Mouse (Mus musculus) embryo, embryonic 11.5 days (tissue): Measurements from ENCODE around the gene Ckmt2.

Source experiments
- DNase-seq: peaks from one replicate; pipeline ENCODE4 v3.0.0-alpha.2; 2012; ENCODE audit warnings: low read depth, low spot score

The Ckmt2 gene

GRCm38 (mm10) chr13:91873734-91874329, 2.9 kb downstream of the Ckmt2 start:
- no peak for DNase-seq

DNA sequence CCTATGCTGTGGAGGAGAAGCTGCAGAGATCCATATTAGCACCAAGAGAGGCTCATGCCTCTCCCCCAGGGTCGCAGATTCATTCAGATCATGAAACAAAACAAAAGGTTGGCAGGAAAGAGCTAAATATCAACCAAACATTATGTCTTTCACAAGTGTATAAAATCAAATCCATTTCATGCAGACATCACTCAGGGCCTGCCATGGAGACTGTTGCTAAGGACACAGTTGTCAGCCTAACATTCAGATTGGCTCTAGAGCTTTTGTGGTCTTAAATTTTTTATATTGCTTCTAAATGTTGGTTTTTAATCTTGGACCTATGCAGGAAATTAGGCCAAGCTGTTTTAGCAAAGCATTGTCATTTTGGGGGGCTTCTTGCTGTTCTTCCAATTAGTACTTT, 8.1 kb downstream of the Ckmt2 start:
- no peak for DNase-seq

DNA sequence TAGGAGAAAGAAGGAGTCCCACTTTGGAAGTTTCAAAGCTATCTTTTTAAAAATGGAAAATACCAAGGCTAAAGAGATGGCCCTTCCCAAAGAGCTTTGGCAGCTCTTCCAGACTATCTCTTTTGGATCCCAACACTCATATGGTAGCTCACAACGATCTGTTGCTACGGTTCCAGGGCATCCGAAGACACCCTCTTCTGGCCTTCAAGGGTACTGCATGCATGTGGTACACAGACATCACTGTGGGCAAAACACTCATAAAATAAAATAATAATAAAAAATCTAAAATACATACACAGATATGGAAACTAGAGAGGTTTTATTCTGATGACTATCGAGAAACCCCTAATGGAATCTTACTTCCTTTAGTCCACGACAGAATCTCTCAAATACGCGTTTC, 17.9 kb downstream of the Ckmt2 start:
- no peak for DNase-seq

DNA sequence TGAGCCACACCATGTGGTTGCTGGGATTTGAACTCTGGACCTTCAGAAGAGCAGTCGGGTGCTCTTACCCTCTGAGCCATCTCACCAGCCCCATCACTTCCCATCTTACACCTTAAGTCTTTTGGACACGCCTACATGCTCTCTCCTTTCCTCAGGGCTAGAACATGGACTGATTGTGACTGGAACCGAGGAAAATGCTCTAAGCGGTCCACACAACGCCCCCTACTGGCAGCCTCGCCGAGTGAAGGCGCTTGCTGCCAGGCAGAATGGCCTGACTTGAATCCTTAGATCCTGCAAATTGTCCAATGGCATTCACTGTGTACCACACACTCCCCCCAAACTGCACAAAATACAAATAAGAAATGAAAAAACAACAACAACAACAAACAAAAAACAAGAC, 19.3 kb downstream of the Ckmt2 start:
- DNase-seq = no peak

GRCm38 (mm10) chr13:91854412-91854811, 22.3 kb downstream of the Ckmt2 start:
- no peak for DNase-seq

DNA sequence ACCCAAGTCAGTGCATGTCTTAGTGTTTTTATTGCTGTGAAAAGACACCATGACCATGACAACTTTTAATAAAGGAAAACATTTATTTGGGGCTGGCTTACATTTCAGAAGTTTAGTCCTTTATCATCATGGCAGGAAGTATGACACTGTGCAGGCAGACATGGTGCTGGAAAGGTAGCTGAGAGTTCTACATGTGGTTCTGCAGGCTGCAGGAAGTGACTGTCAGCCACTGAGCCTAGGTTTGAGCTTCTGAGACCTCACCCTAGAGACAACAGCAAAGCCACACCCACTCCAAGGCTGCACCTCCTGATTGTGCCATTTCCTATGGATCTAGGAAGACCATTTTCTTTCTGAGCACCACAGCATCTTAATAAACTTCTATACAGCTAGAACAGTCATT, 48.8 kb downstream of the Ckmt2 start:
- DNase-seq = no peak

DNA sequence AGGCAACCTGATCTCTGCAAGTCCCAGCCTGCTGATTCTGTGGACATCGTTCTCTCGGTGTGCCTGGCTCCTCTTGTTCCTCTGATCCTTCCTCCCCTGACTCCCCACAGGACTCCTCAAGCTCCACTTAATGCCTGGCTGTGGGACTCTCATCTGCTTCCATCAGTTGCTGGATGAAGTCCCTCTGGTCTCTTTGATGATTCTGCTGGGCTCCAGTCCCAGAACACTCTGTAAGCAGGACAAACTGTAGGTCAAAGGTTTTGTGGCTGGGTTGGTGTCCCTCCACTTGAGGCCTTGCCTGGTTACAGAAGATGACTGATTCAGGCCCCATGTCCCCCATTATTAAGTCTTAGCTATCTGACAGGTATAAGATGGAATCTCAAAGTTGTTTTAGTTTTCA, 50.6 kb downstream of the Ckmt2 start:
- DNase-seq = no peak

GRCm38 (mm10) chr13:91824845-91825550, 51.7 kb downstream of the Ckmt2 start:
- no peak for DNase-seq

DNA sequence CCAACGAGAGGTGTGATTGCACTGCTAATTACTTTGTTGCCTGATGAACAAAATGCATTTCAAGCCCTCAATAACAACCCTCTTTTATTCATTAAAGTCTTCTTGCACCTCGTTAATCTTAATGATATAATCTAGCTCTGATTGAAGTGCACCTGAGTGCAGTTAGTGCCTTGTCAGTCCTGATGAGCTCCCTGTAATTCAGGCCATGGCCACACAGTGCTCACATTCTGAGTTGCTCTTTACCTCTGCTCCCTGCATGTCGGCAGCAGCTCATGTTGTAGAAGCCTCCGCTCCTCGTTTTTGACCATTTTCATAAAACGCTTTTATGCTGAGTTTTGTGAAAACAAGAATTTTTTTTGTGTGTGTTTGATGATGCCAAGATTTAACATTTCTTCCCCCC, 53.0 kb downstream of the Ckmt2 start:
- no peak for DNase-seq

DNA sequence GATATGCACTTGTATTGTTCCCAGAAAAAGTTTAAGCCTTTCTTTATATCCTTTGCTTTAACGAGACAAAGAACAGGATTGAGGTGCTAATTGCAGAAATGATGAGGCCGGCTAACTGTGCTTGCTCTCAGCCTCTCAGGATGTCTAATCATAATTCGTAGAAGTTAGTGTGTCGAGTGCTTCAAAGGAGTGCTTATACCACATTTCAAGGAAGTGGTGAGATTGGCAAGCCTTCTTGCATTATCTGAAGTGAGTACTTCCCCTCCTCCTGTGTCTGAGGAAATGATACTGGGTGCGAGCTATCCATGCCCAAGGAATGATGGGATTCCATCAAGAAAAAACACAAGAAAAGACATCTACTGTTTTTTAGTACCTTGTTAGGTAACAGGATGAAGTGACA, 62.0 kb downstream of the Ckmt2 start:
- no peak for DNase-seq

DNA sequence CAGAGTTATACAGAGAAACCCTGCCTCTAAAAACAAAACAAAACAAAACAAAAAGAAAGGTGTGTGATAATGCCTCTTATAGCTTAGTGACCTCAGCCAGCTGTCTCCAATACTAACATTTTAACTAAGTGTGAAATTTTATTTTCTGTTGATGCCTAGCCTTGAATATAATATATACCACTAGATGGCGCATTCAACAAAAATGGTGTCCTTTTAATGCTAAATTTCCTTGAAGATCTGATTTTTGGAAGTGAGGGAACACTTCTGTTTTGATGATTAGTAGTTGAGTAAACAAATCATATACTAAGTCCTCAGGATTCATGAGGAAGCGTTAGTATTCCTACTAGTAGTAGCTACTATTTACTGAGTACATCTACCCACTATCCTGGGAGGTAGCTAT, 67.2 kb downstream of the Ckmt2 start:
- DNase-seq = no peak

GRCm38 (mm10) chr13:91807874-91808575, 68.7 kb downstream of the Ckmt2 start:
- no peak for DNase-seq

- DNase-seq = peak; percentile 80
These were observed 69.4 kb downstream of the Ckmt2 start, which contains the start of gene Zcchc9 for GRCm38 (mm10) chr13:91807155-91807839. TSS of gene Zcchc9 (minus strand) at chr13:91807705.
